Mouse (Mus musculus) small intestine, adult 2 months (tissue): ENCODE results near the gene Ssna1. TPM values are rescaled to one million over a fixed set of nuclear protein-coding genes. Genes with fewer than 3 reads are reported as not detected.

Experiments
- H3K27ac ChIP-seq: fragments of 200-500 bp; 2 replicates; pipeline ENCODE4 v1.5.1; 2012; ENCODE audit warnings: low read depth, low read length, control low read depth, inconsistent platforms; ENCODE audit not compliant: insufficient read depth
- H3K27me3 ChIP-seq: fragments of 200-500 bp; 2 replicates; pipeline ENCODE4 v1.6.1; 2012; ENCODE audit warnings: mild to moderate bottlenecking, moderate library complexity, low read length, inconsistent platforms; ENCODE audit not compliant: control insufficient read depth, insufficient read depth
- H3K36me3 ChIP-seq: fragments of 200-500 bp; 2 replicates; pipeline ENCODE4 v1.6.1; 2012; ENCODE audit warnings: mild to moderate bottlenecking, low read length, control low read depth, inconsistent platforms; ENCODE audit not compliant: control insufficient read depth, insufficient read depth
- H3K4me1 ChIP-seq: fragments of 200-500 bp; 2 replicates; pipeline ENCODE4 v1.6.1; 2012; ENCODE audit warnings: low read length, inconsistent platforms, mixed read lengths; ENCODE audit not compliant: control insufficient read depth, insufficient read depth, insufficient read length
- H3K4me3 ChIP-seq: fragments of 200-500 bp; 2 replicates; pipeline ENCODE4 v1.5.1; 2012; ENCODE audit warnings: low read depth, mild to moderate bottlenecking, control low read depth, inconsistent platforms, low read length, moderate library complexity
- CTCF ChIP-seq: fragments of 200-500 bp; IDR thresholded peaks from 2 replicates; pipeline ENCODE4 v1.5.1; 2012; ENCODE audit warnings: low read depth, mild to moderate bottlenecking, control low read depth, inconsistent platforms, low read length, moderate library complexity, mixed read lengths; ENCODE audit not compliant: insufficient replicate concordance, insufficient read length; ENCODE audit errors: extremely low read depth
- POLR2A ChIP-seq: fragments of 200-500 bp; IDR thresholded peaks from 2 replicates; pipeline ENCODE4 v1.6.1; 2012; ENCODE audit warnings: low read depth, mild to moderate bottlenecking, control low read depth, inconsistent platforms, low read length, moderate library complexity
- WGBS: fragments of 180-500 bp; shearing (Covaris S2); methylation state at CpG from one replicate; pipeline ENCODE4 v1.1.7; 2018; 5-methylcytosine and 5-hydroxymethylcytosine counted together
- polyA plus RNA-seq: library from polyadenylated mRNA; depleted of rRNA; stranded (reverse); fragments of >200 nt; gene quantifications from 2 replicates; pipeline ENCODE4 v1.2.3, GENCODE M21; 2012

The Ssna1 gene
- polyA plus RNA-seq, 1 experiment = 55.9 TPM

DNA sequence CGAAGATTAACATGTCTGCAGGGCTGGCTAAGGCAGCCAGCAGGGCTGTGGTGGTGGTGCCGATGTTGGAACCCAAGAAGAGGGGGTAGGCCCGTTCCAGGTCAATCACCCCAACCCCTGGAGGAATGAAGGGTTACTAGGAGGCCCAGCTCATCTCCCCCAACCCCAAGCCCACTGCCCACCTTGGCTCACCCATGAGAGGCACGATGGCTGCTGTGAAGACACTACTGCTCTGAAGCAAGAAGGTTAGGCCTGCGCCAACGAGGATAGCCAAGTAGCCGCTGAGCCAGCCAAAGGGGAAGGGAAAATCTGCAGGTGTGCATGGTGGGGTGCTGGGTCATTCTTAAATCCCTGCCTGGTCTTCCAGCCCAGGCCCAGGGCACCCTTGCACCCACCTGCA is 41.7 kb downstream of the Ssna1 start:
- Histone ChIP-seq H3K27ac (no peak overlapping the region), H3K4me1 (peaks cover 25% of the 10 kb centered on the region), H3K36me3 (no peaks in the 10 kb centered on the region), H3K4me3 (no peak overlapping the region), H3K27me3 (no peaks in the 10 kb centered on the region)
- 90% methylated on average over 7 of the region's 7 CpGs for WGBS
- TF ChIP-seq CTCF = no peak
- TF ChIP-seq POLR2A = no peak

DNA sequence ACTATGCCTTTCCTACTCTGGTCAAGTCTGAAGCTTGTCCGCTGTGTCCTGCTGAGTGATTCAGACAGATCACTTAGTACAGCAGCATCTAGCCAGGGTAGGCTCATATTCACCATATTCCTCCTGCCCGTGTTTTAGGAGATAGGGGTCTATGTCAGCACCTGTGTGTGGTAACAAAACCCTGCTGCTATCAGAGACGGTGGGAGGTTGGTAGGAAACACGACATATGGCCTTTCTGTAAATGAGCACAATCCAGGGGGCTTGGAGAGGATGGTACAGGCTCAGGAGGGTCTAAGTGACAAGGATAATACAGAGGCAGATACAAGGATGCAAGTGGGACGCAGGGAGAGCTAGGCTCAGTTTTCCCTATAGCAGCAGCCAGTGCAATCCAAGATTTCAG is 42.7 kb downstream of the Ssna1 start:
- Histone ChIP-seq H3K27me3 (no peaks in the 10 kb centered on the region), H3K36me3 (no peaks in the 10 kb centered on the region), H3K4me1 (peaks cover 17% of the 10 kb centered on the region), H3K27ac (no peak overlapping the region), H3K4me3 (no peak overlapping the region)
- WGBS = 93% methylated on average over 5 of the region's 5 CpGs
- TF ChIP-seq CTCF = no peak
- TF ChIP-seq POLR2A = no peak

DNA sequence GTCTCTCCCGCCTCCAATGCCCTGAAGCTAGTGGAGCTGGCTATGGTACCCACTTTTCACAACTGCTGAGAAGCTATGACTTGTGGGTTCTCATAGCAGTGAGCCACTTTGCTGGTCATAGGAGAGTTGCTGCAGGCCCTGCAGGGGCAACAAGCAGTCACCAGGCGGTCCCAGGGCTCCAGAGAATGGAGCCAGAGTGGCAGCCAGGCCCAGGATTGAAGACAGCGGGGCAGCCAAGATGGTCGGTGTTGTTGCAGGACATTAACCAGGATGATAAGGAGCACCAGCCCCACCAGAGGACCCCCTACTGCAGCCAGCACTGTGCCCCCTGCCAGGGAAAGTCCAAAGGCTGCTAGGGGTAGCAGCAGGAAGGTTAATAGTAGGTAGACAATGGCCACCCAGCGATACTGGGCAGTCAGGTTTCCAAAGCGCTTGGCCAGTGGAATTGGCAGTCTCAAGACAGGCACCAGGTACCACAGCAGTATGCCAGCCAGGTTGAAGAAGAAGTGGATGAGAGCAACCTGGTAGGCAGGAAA is 43.2 kb downstream of the Ssna1 start:
- Histone ChIP-seq H3K4me3 (no peak overlapping the region), H3K27me3 (no peaks in the 10 kb centered on the region), H3K4me1 (peaks cover 12% of the 10 kb centered on the region), H3K36me3 (no peaks in the 10 kb centered on the region), H3K27ac (peak overlapping the region; percentile 56)
- TF ChIP-seq CTCF (no peak), POLR2A (no peak)
- 77% methylated on average over 6 of the region's 6 CpGs for WGBS

GRCm38 (mm10) chr2:25228431-25228889 is 43.8 kb downstream of the Ssna1 start:
- peaks cover under 1% of the 10 kb centered on the region for H3K36me3 ChIP-seq
- H3K4me1 ChIP-seq = peaks cover 8% of the 10 kb centered on the region
- TF ChIP-seq CTCF = peak; percentile 78
- TF ChIP-seq POLR2A = 0 out of 2 replicates have a peak, but pooled peaks have one; percentile 32
- no peaks in the 10 kb centered on the region for H3K27me3 ChIP-seq
- peak overlapping the region; percentile 56 for H3K27ac ChIP-seq
- H3K4me3 ChIP-seq = peak overlapping the region; percentile 30
- 1% methylated on average over 7 of the region's 7 CpGs for WGBS

- Histone ChIP-seq H3K4me1 (peaks cover 6% of the 10 kb centered on the region), H3K27me3 (no peaks in the 10 kb centered on the region), H3K4me3 (no peak overlapping the region), H3K36me3 (peaks cover 4% of the 10 kb centered on the region), H3K27ac (no peak overlapping the region)
- 89% methylated on average over 4 of the region's 4 CpGs for whole genome bisulfite sequencing
- TF ChIP-seq CTCF = no peak
- no peak for TF ChIP-seq POLR2A
Observed at GRCm38 (mm10) chr2:25227406-25227805, 44.8 kb downstream of the Ssna1 start.

GRCm38 (mm10) chr2:25226864-25227263 is 45.4 kb downstream of the Ssna1 start:
- TF ChIP-seq CTCF (no peak), POLR2A (no peak)
- no peaks in the 10 kb centered on the region for H3K27me3 ChIP-seq
- H3K27ac ChIP-seq = no peak overlapping the region
- no peak overlapping the region for H3K4me3 ChIP-seq
- H3K36me3 ChIP-seq = peaks cover 7% of the 10 kb centered on the region
- 76% methylated on average over 5 of the region's 5 CpGs for WGBS
- H3K4me1 ChIP-seq = peaks cover 7% of the 10 kb centered on the region

- Histone ChIP-seq H3K27ac (peak overlapping the region; percentile 90), H3K4me1 (peaks cover 8% of the 10 kb centered on the region), H3K4me3 (no peak overlapping the region), H3K27me3 (no peaks in the 10 kb centered on the region), H3K36me3 (peaks cover 14% of the 10 kb centered on the region)
- no peak for TF ChIP-seq CTCF
- TF ChIP-seq POLR2A = no peak
- WGBS = 70% methylated on average over 8 of the region's 8 CpGs
Observed at GRCm38 (mm10) chr2:25225811-25226379, 46.3 kb downstream of the Ssna1 start.
